Mouse (Mus musculus) MEL (cell line): ENCODE measurements around the gene Sardh.

Experiments used
- CTCF ChIP-seq, 3 experiments: IDR thresholded peaks in 2 of 3; conservative IDR thresholded peaks in 1 of 3; 2 replicates each; pipeline ENCODE4 v1.5.1; 2011 to 2012; ENCODE audit warnings: low read length in 3 of 3, low read depth in 2 of 3, mild to moderate bottlenecking in 2 of 3, improper control_type of control experiment in 1 of 3, inconsistent platforms in 1 of 3, mixed read lengths in 1 of 3, moderate library complexity in 1 of 3; ENCODE audit not compliant: control insufficient read depth in 1 of 3, insufficient read depth in 1 of 3, poor library complexity in 1 of 3, severe bottlenecking in 1 of 3
- EP300 ChIP-seq, 2 experiments: IDR thresholded peaks; 2 replicates each; pipeline ENCODE4 v1.6.1; 2011; ENCODE audit warnings: improper control_type of control experiment in 2 of 2, low read length in 2 of 2, low read depth in 1 of 2, mild to moderate bottlenecking in 1 of 2
- GATA1 ChIP-seq: IDR thresholded peaks from 2 replicates; pipeline ENCODE4 v1.6.1; 2011; ENCODE audit warnings: low read depth, low read length, improper control_type of control experiment
- TCF12 ChIP-seq: IDR thresholded peaks from 2 replicates; pipeline ENCODE4 v1.6.1; 2014; ENCODE audit warnings: low read depth, mild to moderate bottlenecking, inconsistent platforms, low read length, improper control_type of control experiment, moderate library complexity
- USF1 ChIP-seq: IDR thresholded peaks from 2 replicates; pipeline ENCODE4 v1.6.1; 2014; ENCODE audit warnings: low read depth, mild to moderate bottlenecking, inconsistent platforms, low read length, improper control_type of control experiment, moderate library complexity

GRCm38 (mm10) chr2:27179101-27179500 lies 69.0 kb downstream of the Sardh start:
- TF ChIP-seq GATA1 = no peak
- TF ChIP-seq CTCF (IDR thresholded peaks at IDR 0.05 in 2 of 3, conservative IDR thresholded peaks at IDR 0.05 in 1 of 3; ENCODE audit: control insufficient read depth in 1 of 3, insufficient read depth in 1 of 3, low read depth in 2 of 3, low read length in 3 of 3, poor library complexity in 1 of 3, severe bottlenecking in 1 of 3) = no peak
- TF ChIP-seq EP300 (IDR thresholded peaks at IDR 0.05; ENCODE audit: low read depth in 1 of 2, low read length in 2 of 2) = no peak
- TF ChIP-seq TCF12 = no peak
- TF ChIP-seq USF1 = no peak
